Mouse (Mus musculus): ENCODE measurements around the gene Milr1. TPM values are rescaled to one million over a fixed set of nuclear protein-coding genes. Genes with fewer than 3 reads are reported as not detected.

Gene Milr1
- polyA plus RNA-seq, 1 experiment from 2014 or later: 1.3 TPM

DNA sequence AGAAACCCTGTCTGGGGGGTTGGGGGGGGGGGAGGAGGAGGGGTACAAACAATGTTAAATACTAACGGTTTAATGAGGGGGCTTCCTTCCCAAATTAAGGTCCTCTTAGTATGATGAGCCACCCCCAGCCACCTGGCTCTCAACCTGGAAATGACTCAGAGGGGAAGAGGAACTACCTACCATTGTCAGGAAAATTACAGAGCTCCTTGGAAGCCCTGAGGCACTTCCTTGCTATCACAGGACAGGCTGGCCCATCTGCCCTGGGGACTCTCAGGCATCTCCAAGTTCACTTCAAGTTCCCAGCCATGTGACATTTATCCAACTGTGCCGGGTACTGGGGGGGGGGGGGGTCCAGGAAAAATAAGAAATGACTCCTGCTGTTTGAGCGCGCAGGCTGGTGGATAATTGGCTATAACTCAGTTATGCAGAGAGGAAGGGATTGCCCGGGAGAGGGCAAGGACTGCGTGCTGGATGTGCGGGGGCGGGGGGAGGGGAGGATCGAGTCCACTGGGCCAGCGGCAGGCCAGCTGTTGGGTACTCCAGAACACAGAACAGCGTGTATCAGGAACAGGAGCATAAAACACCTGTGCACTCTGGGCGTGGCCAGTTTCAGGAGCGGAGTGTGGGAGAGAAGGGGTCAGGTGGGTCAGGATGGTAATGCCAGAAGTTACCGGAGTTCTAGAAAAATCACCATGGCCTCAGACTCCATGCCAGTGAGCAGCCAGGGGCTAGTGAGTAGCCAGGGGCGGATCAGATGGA, 41.6 kb upstream of the Milr1 start:
- Histone ChIP-seq H3K27me3 (ENCODE audit: control insufficient read depth, insufficient read depth, low read length) (no peaks in the 10 kb centered on the region), H3K9me3 (ENCODE audit: control insufficient read depth, low read length) (no peaks in the 10 kb centered on the region), H3K4me3 (ENCODE audit: low read depth, low read length) (no peak overlapping the region), H3K4me1 (replicated peaks; ENCODE audit: control insufficient read depth, insufficient read depth, low read length) (peaks cover 2% of the 10 kb centered on the region; the same call in 1 of the 2 replicates), H3K27ac (ENCODE audit: low read depth, low read length) (no peak overlapping the region), H3K4me2 (ENCODE audit: low read depth, low read length, severe bottlenecking) (no peak overlapping the region; the same call in 1 of the 2 replicates), H3K9ac (ENCODE audit: low read length) (no peak overlapping the region), H3K36me3 (ENCODE audit: control insufficient read depth, insufficient read depth, low read length) (no peaks in the 10 kb centered on the region)
- no peak for ATAC-seq (replicated peaks; ENCODE audit: low FRiP score)
- DNase-seq (ENCODE audit: low spot score): no peak
- WGBS: 34% methylated on average over 15 of the region's 15 CpGs

DNA sequence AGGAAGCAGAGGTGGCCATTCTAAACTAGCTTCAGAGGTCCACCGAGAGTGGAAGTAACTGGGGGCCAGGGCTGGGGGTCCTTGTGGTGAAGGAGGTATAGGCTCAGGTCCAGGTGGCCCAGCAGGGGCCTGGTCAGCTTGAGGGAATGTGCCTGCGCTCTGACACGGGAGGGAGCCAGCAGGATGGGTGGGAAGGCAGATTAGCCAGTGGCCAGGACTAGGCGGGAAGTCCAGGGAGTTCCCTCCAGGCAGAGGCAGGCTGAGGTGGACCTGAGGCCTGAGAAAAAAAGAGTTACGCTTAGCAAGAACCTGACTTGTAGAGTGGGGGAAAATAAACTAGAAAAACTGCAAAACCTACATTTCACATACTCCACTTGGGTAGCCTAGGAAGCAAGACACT, 40.2 kb upstream of the Milr1 start:
- H3K4me2 ChIP-seq (ENCODE audit: low read depth, low read length, severe bottlenecking): no peak overlapping the region
- no peaks in the 10 kb centered on the region for H3K27me3 ChIP-seq (ENCODE audit: control insufficient read depth, insufficient read depth, low read length)
- H3K9ac ChIP-seq (ENCODE audit: low read length): no peak overlapping the region
- H3K36me3 ChIP-seq (ENCODE audit: control insufficient read depth, insufficient read depth, low read length): no peaks in the 10 kb centered on the region
- ATAC-seq (replicated peaks; ENCODE audit: low FRiP score): no peak
- H3K4me3 ChIP-seq (ENCODE audit: low read depth, low read length): no peak overlapping the region
- H3K9me3 ChIP-seq (ENCODE audit: control insufficient read depth, low read length): no peaks in the 10 kb centered on the region
- no peak overlapping the region for H3K27ac ChIP-seq (ENCODE audit: low read depth, low read length)
- WGBS: 71% methylated on average over 5 of the region's 5 CpGs
- H3K4me1 ChIP-seq (replicated peaks; ENCODE audit: control insufficient read depth, insufficient read depth, low read length): peaks cover 2% of the 10 kb centered on the region; the same call in 1 of the 2 replicates
- DNase-seq (ENCODE audit: low spot score): no peak

DNA sequence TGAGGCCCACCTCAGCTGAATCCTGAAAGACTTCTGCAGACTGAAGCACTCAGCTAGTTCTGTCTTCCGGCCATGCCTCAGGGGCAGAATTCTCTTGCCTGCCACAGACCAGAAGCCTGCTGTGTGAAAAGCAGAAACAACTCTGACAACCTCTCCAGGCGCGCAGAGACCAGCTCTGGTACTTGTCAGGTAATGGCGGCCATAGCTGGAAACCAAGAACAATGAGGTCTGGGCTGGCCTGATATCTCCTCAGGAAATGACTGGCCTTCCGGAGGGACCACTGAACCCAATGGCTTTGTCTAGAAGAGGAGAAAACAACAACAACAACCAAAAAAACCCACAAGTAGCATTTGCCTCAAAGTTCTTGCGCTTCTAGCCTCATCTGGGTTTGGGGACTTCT, 36.0 kb upstream of the Milr1 start:
- H3K4me1 ChIP-seq (replicated peaks; ENCODE audit: control insufficient read depth, insufficient read depth, low read length): no peaks in the 10 kb centered on the region
- no peak overlapping the region for H3K9ac ChIP-seq (ENCODE audit: low read length)
- no peaks in the 10 kb centered on the region for H3K27me3 ChIP-seq (ENCODE audit: control insufficient read depth, insufficient read depth, low read length)
- H3K27ac ChIP-seq (ENCODE audit: low read depth, low read length): 0 out of 2 replicates have a peak overlapping the region, but pooled peaks have one; percentile 2
- H3K4me2 ChIP-seq (ENCODE audit: low read depth, low read length, severe bottlenecking): no peak overlapping the region
- 84% methylated on average over 6 of the region's 6 CpGs for WGBS
- ATAC-seq (replicated peaks; ENCODE audit: low FRiP score): no peak
- DNase-seq (ENCODE audit: low spot score): no peak
- H3K36me3 ChIP-seq (ENCODE audit: control insufficient read depth, insufficient read depth, low read length): no peaks in the 10 kb centered on the region
- H3K4me3 ChIP-seq (ENCODE audit: low read depth, low read length): no peak overlapping the region
- H3K9me3 ChIP-seq (ENCODE audit: control insufficient read depth, low read length): no peaks in the 10 kb centered on the region

DNA sequence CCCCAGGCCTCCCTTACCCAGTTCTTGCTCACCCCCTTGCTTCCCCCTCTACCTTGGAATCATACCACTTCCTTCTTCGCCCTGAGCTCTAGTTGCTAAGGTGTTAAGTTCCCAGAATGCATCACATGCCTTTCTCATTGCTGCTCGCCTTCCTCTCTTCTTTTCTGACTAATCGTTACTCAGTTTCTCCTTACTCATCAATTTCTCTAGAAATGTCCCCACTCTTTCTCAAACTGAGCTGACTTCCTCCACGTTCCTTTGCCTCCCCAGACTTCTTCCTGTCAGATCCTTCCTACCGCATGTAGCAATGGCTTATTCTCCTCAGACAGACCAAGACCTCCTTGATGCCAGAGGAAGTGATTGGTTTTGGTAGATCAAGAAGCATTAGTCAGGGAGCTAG, 34.5 kb upstream of the Milr1 start:
- no peaks in the 10 kb centered on the region for H3K9me3 ChIP-seq (ENCODE audit: control insufficient read depth, low read length)
- DNase-seq (ENCODE audit: low spot score) (no peak), ATAC-seq (replicated peaks; ENCODE audit: low FRiP score) (no peak)
- no peak overlapping the region for H3K9ac ChIP-seq (ENCODE audit: low read length)
- no peak overlapping the region for H3K4me3 ChIP-seq (ENCODE audit: low read depth, low read length)
- H3K27me3 ChIP-seq (ENCODE audit: control insufficient read depth, insufficient read depth, low read length): no peaks in the 10 kb centered on the region
- WGBS: 92% methylated on average over 5 of the region's 5 CpGs
- H3K27ac ChIP-seq (ENCODE audit: low read depth, low read length): no peak overlapping the region
- H3K4me2 ChIP-seq (ENCODE audit: low read depth, low read length, severe bottlenecking): no peak overlapping the region
- no peaks in the 10 kb centered on the region for H3K4me1 ChIP-seq (replicated peaks; ENCODE audit: control insufficient read depth, insufficient read depth, low read length)
- H3K36me3 ChIP-seq (ENCODE audit: control insufficient read depth, insufficient read depth, low read length): no peaks in the 10 kb centered on the region

DNA sequence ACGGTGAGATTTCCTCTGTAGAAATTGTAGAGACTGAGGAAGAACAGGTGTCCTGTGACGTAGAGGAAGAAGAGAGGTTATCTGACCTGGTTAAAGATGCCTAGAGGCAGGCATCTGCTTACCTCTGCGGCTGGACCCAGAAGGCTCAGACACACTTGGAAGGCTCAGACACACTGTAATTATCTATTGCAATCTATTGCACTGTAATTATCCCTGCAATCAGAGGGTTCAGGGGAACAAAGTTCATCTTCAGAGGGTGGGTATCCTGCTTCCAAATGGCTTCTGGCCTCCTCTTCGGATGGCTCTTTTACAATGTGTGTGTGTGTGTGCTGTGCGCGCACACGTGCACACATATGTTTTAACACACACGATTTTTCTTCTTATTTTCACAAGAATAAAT, 30.6 kb upstream of the Milr1 start:
- Histone ChIP-seq H3K9ac (ENCODE audit: low read length) (no peak overlapping the region), H3K4me1 (replicated peaks; ENCODE audit: control insufficient read depth, insufficient read depth, low read length) (no peaks in the 10 kb centered on the region), H3K4me3 (ENCODE audit: low read depth, low read length) (no peak overlapping the region), H3K9me3 (ENCODE audit: control insufficient read depth, low read length) (no peaks in the 10 kb centered on the region), H3K4me2 (ENCODE audit: low read depth, low read length, severe bottlenecking) (no peak overlapping the region), H3K36me3 (ENCODE audit: control insufficient read depth, insufficient read depth, low read length) (no peaks in the 10 kb centered on the region), H3K27me3 (ENCODE audit: control insufficient read depth, insufficient read depth, low read length) (no peaks in the 10 kb centered on the region), H3K27ac (ENCODE audit: low read depth, low read length) (no peak overlapping the region)
- WGBS: 90% methylated on average over 8 of the region's 8 CpGs
- DNase-seq (ENCODE audit: low spot score) (no peak), ATAC-seq (replicated peaks; ENCODE audit: low FRiP score) (no peak)

DNA sequence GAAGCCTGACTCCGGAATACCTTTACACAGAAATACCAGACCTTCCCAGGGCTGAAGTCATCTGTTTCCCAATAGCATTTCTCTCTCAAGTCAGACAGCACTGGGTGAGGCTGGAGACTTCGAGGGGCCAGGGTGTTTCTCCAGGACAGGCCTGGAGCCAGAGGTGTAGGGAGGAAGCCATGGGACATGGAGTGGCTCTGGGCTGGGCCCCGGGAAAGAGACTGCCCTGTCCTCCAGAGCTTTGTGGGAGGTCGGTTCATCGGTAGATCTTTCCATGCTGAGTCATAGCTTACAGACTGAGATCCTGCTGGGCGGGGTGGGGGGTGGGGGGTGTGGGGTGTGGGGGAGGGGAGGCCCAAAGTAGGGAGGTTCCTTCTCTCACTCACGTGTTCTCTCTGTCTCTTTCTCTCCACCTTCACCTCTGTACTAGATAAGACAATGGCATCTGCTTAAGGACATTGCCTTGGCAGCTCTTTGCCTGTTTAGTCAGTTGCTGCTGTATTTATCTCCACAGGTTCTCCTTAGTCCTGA, 28.1 kb upstream of the Milr1 start:
- no peak overlapping the region for H3K9ac ChIP-seq (ENCODE audit: low read length)
- no peaks in the 10 kb centered on the region for H3K36me3 ChIP-seq (ENCODE audit: control insufficient read depth, insufficient read depth, low read length)
- H3K9me3 ChIP-seq (ENCODE audit: control insufficient read depth, low read length): no peaks in the 10 kb centered on the region
- 38% methylated on average over 7 of the region's 7 CpGs for WGBS
- H3K27me3 ChIP-seq (ENCODE audit: control insufficient read depth, insufficient read depth, low read length): no peaks in the 10 kb centered on the region
- ATAC-seq (replicated peaks; ENCODE audit: low FRiP score) (no peak), DNase-seq (ENCODE audit: low spot score) (no peak)
- H3K4me3 ChIP-seq (ENCODE audit: low read depth, low read length): no peak overlapping the region
- no peak overlapping the region for H3K4me2 ChIP-seq (ENCODE audit: low read depth, low read length, severe bottlenecking)
- H3K27ac ChIP-seq (ENCODE audit: low read depth, low read length): no peak overlapping the region
- no peaks in the 10 kb centered on the region for H3K4me1 ChIP-seq (replicated peaks; ENCODE audit: control insufficient read depth, insufficient read depth, low read length)

DNA sequence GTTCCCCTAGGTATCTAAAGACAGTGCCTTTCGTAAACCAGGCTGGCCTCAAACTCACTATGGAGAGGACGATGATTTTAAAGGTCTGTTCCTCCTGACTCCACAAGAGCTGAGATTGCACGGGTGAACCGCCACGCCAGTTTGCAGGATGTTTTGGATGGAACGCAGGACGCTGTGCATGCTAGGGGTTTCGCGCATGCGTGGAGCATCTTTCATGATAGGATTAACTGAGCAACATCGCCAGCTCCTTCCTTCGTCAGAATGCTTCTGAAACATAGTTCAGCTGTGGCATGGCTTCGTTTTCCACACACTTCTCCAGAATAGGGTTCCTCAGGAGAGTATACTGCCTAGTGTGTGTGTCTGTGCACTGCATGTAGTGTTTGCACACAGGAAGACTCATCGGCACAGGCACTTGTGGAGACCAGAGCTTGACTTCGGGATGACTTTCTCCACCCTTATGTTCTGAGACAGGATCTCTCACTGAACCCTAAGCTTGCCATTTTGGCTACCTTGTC, 27.4 kb upstream of the Milr1 start:
- H3K4me3 ChIP-seq (ENCODE audit: low read depth, low read length): no peak overlapping the region
- H3K27me3 ChIP-seq (ENCODE audit: control insufficient read depth, insufficient read depth, low read length): no peaks in the 10 kb centered on the region
- no peaks in the 10 kb centered on the region for H3K9me3 ChIP-seq (ENCODE audit: control insufficient read depth, low read length)
- H3K4me1 ChIP-seq (replicated peaks; ENCODE audit: control insufficient read depth, insufficient read depth, low read length): no peaks in the 10 kb centered on the region
- H3K4me2 ChIP-seq (ENCODE audit: low read depth, low read length, severe bottlenecking): no peak overlapping the region
- 78% methylated on average over 15 of the region's 15 CpGs for WGBS
- DNase-seq (ENCODE audit: low spot score): no peak
- no peaks in the 10 kb centered on the region for H3K36me3 ChIP-seq (ENCODE audit: control insufficient read depth, insufficient read depth, low read length)
- no peak overlapping the region for H3K9ac ChIP-seq (ENCODE audit: low read length)
- H3K27ac ChIP-seq (ENCODE audit: low read depth, low read length): no peak overlapping the region
- no peak for ATAC-seq (replicated peaks; ENCODE audit: low FRiP score)

DNA sequence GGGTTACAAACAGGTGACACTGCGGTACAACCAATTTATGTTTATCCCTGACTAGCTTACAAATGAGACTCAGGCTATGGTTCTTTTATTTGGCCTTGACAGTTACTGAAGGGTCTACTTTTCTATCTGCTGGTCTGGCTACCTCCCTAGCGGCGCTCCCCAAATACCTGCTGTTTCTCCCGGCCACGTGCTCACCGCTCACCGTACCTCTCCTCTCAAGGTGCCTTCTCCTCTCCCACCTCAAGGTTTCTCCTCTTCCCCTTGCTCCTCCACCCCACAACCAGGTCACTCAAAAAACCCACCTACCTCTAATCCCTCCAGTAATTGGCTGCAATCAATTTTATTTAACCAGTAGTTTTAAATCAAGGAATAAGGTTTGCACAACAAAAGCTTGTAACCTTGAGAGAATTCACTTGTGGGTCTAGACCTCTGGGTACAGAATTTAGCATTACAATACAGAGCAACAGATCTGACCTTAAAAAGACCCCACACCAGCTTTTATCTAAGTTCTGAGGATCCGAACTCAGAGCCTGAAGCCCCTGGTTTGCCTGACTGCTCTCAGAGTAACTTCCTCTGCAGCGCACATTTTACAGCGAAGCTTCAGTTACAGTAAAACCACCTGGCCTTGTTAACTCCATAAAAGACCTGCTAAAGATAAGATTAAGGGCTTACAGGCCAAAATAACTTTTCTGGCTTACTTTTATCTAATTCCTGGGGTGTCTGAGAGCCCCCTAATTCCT, 26.7 kb upstream of the Milr1 start:
- H3K27me3 ChIP-seq (ENCODE audit: control insufficient read depth, insufficient read depth, low read length): no peaks in the 10 kb centered on the region
- H3K4me1 ChIP-seq (replicated peaks; ENCODE audit: control insufficient read depth, insufficient read depth, low read length): no peaks in the 10 kb centered on the region
- DNase-seq (ENCODE audit: low spot score) (no peak), ATAC-seq (replicated peaks; ENCODE audit: low FRiP score) (no peak)
- 89% methylated on average over 10 of the region's 10 CpGs for WGBS
- H3K9me3 ChIP-seq (ENCODE audit: control insufficient read depth, low read length): no peaks in the 10 kb centered on the region
- no peak overlapping the region for H3K9ac ChIP-seq (ENCODE audit: low read length)
- H3K27ac ChIP-seq (ENCODE audit: low read depth, low read length): no peak overlapping the region
- no peak overlapping the region for H3K4me3 ChIP-seq (ENCODE audit: low read depth, low read length)
- H3K4me2 ChIP-seq (ENCODE audit: low read depth, low read length, severe bottlenecking): no peak overlapping the region
- H3K36me3 ChIP-seq (ENCODE audit: control insufficient read depth, insufficient read depth, low read length): no peaks in the 10 kb centered on the region
